16 mouse cellular contexts compared by ENCODE assay signal in genomic region chr4:95202478-95202877, GRCm38 (mm10).
"Had no signal": no experiment of that assay in that cellular context is flagged by ENCODE, and none has a peak within 500 bp of the region (broad histone marks: within the 10 kb centered on the region; RNA-seq: fewer than 3 reads in every experiment).

No protein-coding gene starts in this region.

- DNase-seq: lung, adult 2 months; lung, postnatal 14 days; lung, postnatal 36 days; right cerebral cortex, postnatal 14 days; thymus, adult 18-20 months; thymus, postnatal 14 days; thymus, postnatal 36 days had no signal

- H3K27ac ChIP-seq: lung, embryonic 15.5 days; macrophage; midbrain, embryonic 13.5 days; midbrain, embryonic 15.5 days; neural tube, embryonic 12.5 days; stomach, embryonic 15.5 days had no signal

- H3K9ac ChIP-seq: lung, embryonic 15.5 days; midbrain, embryonic 13.5 days; midbrain, embryonic 15.5 days; neural tube, embryonic 12.5 days; stomach, embryonic 15.5 days had no signal

- H3K4me1 ChIP-seq: midbrain, embryonic 15.5 days; neural tube, embryonic 12.5 days had no signal

- H3K27me3 ChIP-seq: lung, embryonic 15.5 days; megakaryocyte, embryonic 14.5 days; midbrain, embryonic 13.5 days; midbrain, embryonic 15.5 days; neural tube, embryonic 12.5 days; stomach, embryonic 15.5 days had no signal

- H3K4me2 ChIP-seq: lung, embryonic 15.5 days; midbrain, embryonic 11.5 days; midbrain, embryonic 13.5 days; midbrain, embryonic 15.5 days; neural tube, embryonic 12.5 days; stomach, embryonic 15.5 days had no signal

- H3K4me3 ChIP-seq: lung, embryonic 15.5 days; megakaryocyte, embryonic 14.5 days; midbrain, embryonic 13.5 days; midbrain, embryonic 15.5 days; neural tube, embryonic 12.5 days; stomach, embryonic 15.5 days had no signal

- H3K36me3 ChIP-seq: lung, embryonic 15.5 days; midbrain, embryonic 13.5 days; midbrain, embryonic 15.5 days; neural tube, embryonic 12.5 days; stomach, embryonic 15.5 days had no signal

- ATAC-seq: lung, postnatal 0 days; midbrain, embryonic 13.5 days; midbrain, embryonic 15.5 days had no signal

- H3K9me3 ChIP-seq: lung, embryonic 15.5 days; midbrain, embryonic 13.5 days; midbrain, embryonic 15.5 days; neural tube, embryonic 12.5 days; stomach, embryonic 15.5 days had no signal
